Mouse (Mus musculus) ES-E14 (cell line): ENCODE data around the gene Kat14.
A peak's percentile ranks its signal among the peaks of the same experiment; 100 is the strongest.
"Not testable (repeated sequence)": the region's sequence is repeated elsewhere in the genome, so short reads cannot be mapped to it uniquely, and the experiment has no call there.

Experiments used
- CHD2 ChIP-seq: IDR thresholded peaks from 2 replicates; pipeline ENCODE4 v1.6.1; 2014; ENCODE audit warnings: mild to moderate bottlenecking, low read depth, low read length, inconsistent platforms
- ZC3H11A ChIP-seq: IDR thresholded peaks from 2 replicates; pipeline ENCODE4 v1.6.1; 2012; ENCODE audit warnings: low read depth, mild to moderate bottlenecking, inconsistent platforms, low read length, borderline replicate concordance
- ZNF384 ChIP-seq: IDR thresholded peaks from 2 replicates; pipeline ENCODE4 v1.6.1; 2012; ENCODE audit warnings: low read depth, low read length, inconsistent platforms

DNA sequence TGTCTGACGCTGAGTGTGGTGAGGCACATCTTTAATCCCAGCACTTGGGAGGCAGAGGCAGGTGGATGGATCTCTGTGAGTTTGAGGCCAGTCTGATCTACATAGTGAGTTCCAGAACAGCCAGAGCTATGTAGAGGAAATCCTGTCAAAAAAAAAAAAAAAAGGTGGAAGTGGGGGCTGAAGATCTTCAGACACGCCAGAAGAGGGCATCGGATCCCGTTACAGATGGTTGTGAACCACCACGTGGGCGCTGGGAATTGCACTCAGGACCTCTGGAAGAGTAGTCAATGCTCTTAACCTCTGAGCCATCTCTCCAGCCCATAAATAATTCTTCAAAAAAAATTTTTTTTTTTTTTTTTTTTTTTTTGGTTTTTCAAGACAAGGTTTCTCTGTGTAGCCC, 30.6 kb upstream of the Kat14 start:
- TF ChIP-seq ZC3H11A, CHD2: not testable (repeated sequence)
- peak; percentile 76 for TF ChIP-seq ZNF384
